Mouse (Mus musculus): ENCODE measurements around the gene Wfdc17.

DNA sequence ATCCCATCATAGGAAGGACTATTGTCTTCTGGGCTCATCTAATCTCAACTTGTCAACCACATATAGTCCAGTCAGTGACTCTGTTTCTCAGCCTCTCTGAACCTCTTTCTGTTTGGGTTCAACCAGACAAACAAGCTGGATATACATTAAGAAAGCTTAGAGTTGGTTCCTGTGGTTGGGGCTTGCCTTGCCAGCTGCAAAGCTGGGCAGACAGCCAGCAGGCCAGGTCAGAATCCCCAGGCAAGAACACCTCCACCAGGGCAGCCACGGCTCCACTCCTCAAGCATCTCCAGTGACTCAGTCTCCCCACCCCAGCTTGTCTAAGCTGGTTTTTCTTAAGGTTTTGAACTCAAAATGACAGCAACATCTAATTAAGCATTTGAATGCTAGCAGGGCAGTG is 8.9 kb downstream of the Wfdc17 start:
- TF ChIP-seq GATA1 (IDR thresholded peaks at IDR 0.05; ENCODE audit: borderline replicate concordance, low read length): no peak
- no peak for TF ChIP-seq FLI1 (IDR thresholded peaks at IDR 0.05; ENCODE audit: low read length)

Measured in megakaryocyte, embryonic 14.5 days (primary cell).